Mouse (Mus musculus) bone marrow macrophage, adult 2 months (primary cell): ENCODE results near the gene Slc8b1.

ENCODE experiments used
- CTCF ChIP-seq: IDR thresholded peaks from 2 replicates; pipeline ENCODE4 v1.5.1; 2012; ENCODE audit warnings: low read depth, mild to moderate bottlenecking, low read length, moderate library complexity
- POLR2A ChIP-seq: IDR thresholded peaks from 2 replicates; pipeline ENCODE4 v1.6.1; 2012; ENCODE audit warnings: mild to moderate bottlenecking, low read depth, low read length, borderline replicate concordance

DNA sequence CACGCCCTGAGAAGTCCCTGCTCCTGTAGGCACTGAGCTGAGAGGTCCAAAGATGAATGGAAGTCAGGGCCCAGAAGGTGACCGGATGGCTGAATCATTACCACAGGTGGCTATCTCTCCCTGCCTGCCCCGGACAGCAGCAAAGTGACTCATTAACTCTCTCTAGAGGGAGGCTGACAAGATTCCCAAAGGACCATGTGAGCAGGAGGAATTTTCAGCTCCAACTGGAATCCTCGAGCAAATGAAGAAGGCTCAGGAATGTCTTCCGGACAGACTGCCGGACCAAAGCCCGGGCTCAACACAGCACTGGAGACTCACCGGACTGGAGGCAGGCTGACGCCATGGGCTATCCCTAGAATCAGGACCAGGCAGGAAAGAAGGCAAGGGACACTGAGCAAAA lies 71.0 kb downstream of the Slc8b1 start:
- TF ChIP-seq CTCF (no peak), POLR2A (no peak)
